In genomic region chr7:36945024-36945815, GRCm38 (mm10) we compare ENCODE assay signal across 11 mouse cellular contexts.
A peak's percentile ranks its signal among the peaks of the same experiment; 100 is the strongest.
DNase-seq lines count a peak whose midpoint lies in the region; ATAC-seq and TF ChIP-seq lines count a peak whose summit lies in the region.
"Had no signal": no experiment of that assay in that cellular context is flagged by ENCODE, and none has a peak within 500 bp of the region (broad histone marks: within the 10 kb centered on the region; RNA-seq: fewer than 3 reads in every experiment).

No protein-coding gene starts in this region.

- no peaks in the 10 kb centered on the region for H3K9me3 ChIP-seq in hindbrain, embryonic 13.5 days
- H3K9me3 ChIP-seq in hindbrain, embryonic 11.5 days (ENCODE audit: control insufficient read depth, low read length): no peaks in the 10 kb centered on the region
- no peaks in the 10 kb centered on the region for H3K9me3 ChIP-seq in embryonic facial prominence, embryonic 12.5 days
- no peaks in the 10 kb centered on the region for H3K9me3 ChIP-seq in hindbrain, embryonic 14.5 days (ENCODE audit: control insufficient read depth, low read length)
- no peaks in the 10 kb centered on the region for H3K9me3 ChIP-seq in midbrain, embryonic 14.5 days (ENCODE audit: control insufficient read depth, low read length)

- H3K4me1 ChIP-seq in hindbrain, embryonic 13.5 days (replicated peaks): peaks cover 26% of the 10 kb centered on the region
- no peaks in the 10 kb centered on the region for H3K4me1 ChIP-seq in hindbrain, embryonic 11.5 days (replicated peaks; ENCODE audit: control insufficient read depth, insufficient read depth, low read length)
- H3K4me1 ChIP-seq in embryonic facial prominence, embryonic 12.5 days: no peaks in the 10 kb centered on the region
- 0 out of 2 replicates have a peak, but pooled peaks cover 6% of the 10 kb centered on the region for H3K4me1 ChIP-seq in hindbrain, embryonic 14.5 days (replicated peaks; ENCODE audit: control insufficient read depth, insufficient read depth, low read length)
- peaks cover 18% of the 10 kb centered on the region for H3K4me1 ChIP-seq in midbrain, embryonic 14.5 days (ENCODE audit: control insufficient read depth, insufficient read depth, low read length)

- no peak overlapping the region for H3K4me3 ChIP-seq in hindbrain, embryonic 13.5 days
- H3K4me3 ChIP-seq in hindbrain, embryonic 11.5 days (ENCODE audit: low read depth, low read length): no peak overlapping the region
- no peak overlapping the region for H3K4me3 ChIP-seq in embryonic facial prominence, embryonic 12.5 days
- H3K4me3 ChIP-seq in hindbrain, embryonic 14.5 days (replicated peaks; ENCODE audit: low read length): no peak overlapping the region
- H3K4me3 ChIP-seq in midbrain, embryonic 14.5 days (replicated peaks; ENCODE audit: low read depth, low read length): no peak overlapping the region
- no peak overlapping the region for H3K4me3 ChIP-seq in gastrocnemius, adult 2 months
- H3K4me3 ChIP-seq: myocyte had no signal

- WGBS in hindbrain, embryonic 13.5 days: 62% methylated on average over 14 of the region's 14 CpGs
- 86% methylated on average over 13 of the region's 14 CpGs for WGBS in hindbrain, embryonic 11.5 days
- WGBS in embryonic facial prominence, embryonic 12.5 days: 68% methylated on average over 14 of the region's 14 CpGs
- 50% methylated on average over 14 of the region's 14 CpGs for WGBS in hindbrain, embryonic 14.5 days
- WGBS in midbrain, embryonic 14.5 days: 48% methylated on average over 14 of the region's 14 CpGs

- ATAC-seq in hindbrain, embryonic 13.5 days (ENCODE audit: low FRiP score): 0 out of 2 replicates have a peak, but pooled peaks have one; percentile 36
- ATAC-seq in hindbrain, embryonic 11.5 days (ENCODE audit: low FRiP score): no peak
- ATAC-seq in embryonic facial prominence, embryonic 12.5 days (ENCODE audit: insufficient number of reproducible peaks, insufficient read depth, low FRiP score, low TSS enrichment): 0 out of 2 replicates have a peak, but pooled peaks have one; percentile 15
- ATAC-seq in hindbrain, embryonic 14.5 days (ENCODE audit: low FRiP score): peak; percentile 61
- no peak; the same call in 1 of the 2 replicates for ATAC-seq in midbrain, embryonic 14.5 days (ENCODE audit: low FRiP score, low TSS enrichment)

- no peak overlapping the region for H3K4me2 ChIP-seq in hindbrain, embryonic 13.5 days
- H3K4me2 ChIP-seq in hindbrain, embryonic 11.5 days (replicated peaks; ENCODE audit: low read depth, low read length): no peak overlapping the region
- H3K4me2 ChIP-seq in embryonic facial prominence, embryonic 12.5 days (replicated peaks): no peak overlapping the region
- no peak overlapping the region for H3K4me2 ChIP-seq in hindbrain, embryonic 14.5 days (replicated peaks)
- H3K4me2 ChIP-seq in midbrain, embryonic 14.5 days (ENCODE audit: low read length): no peak overlapping the region

- peak overlapping the region; percentile 79 for H3K27ac ChIP-seq in hindbrain, embryonic 13.5 days
- no peak overlapping the region for H3K27ac ChIP-seq in hindbrain, embryonic 11.5 days (ENCODE audit: low read depth, low read length)
- no peak overlapping the region for H3K27ac ChIP-seq in embryonic facial prominence, embryonic 12.5 days
- H3K27ac ChIP-seq in hindbrain, embryonic 14.5 days: peak overlapping the region; percentile 47
- H3K27ac ChIP-seq in midbrain, embryonic 14.5 days (replicated peaks; ENCODE audit: low read depth, low read length): peak overlapping the region; percentile 66
- no peak overlapping the region for H3K27ac ChIP-seq in gastrocnemius, adult 2 months

- no peaks in the 10 kb centered on the region for H3K36me3 ChIP-seq in hindbrain, embryonic 13.5 days
- H3K36me3 ChIP-seq in hindbrain, embryonic 11.5 days (ENCODE audit: control insufficient read depth, insufficient read depth, low read length): no peaks in the 10 kb centered on the region
- no peaks in the 10 kb centered on the region for H3K36me3 ChIP-seq in embryonic facial prominence, embryonic 12.5 days
- H3K36me3 ChIP-seq in hindbrain, embryonic 14.5 days (replicated peaks; ENCODE audit: control insufficient read depth, insufficient read depth): no peaks in the 10 kb centered on the region
- H3K36me3 ChIP-seq in midbrain, embryonic 14.5 days (ENCODE audit: control insufficient read depth, insufficient read depth, low read length): no peaks in the 10 kb centered on the region

- intact Hi-C loops in gastrocnemius, adult 2 months (cut with DNase I): no loop called here

- H3K27me3 ChIP-seq in hindbrain, embryonic 13.5 days: no peaks in the 10 kb centered on the region
- H3K27me3 ChIP-seq in hindbrain, embryonic 11.5 days (ENCODE audit: control insufficient read depth, insufficient read depth, low read length): no peaks in the 10 kb centered on the region
- 0 out of 2 replicates have a peak, but pooled peaks cover 3% of the 10 kb centered on the region for H3K27me3 ChIP-seq in embryonic facial prominence, embryonic 12.5 days
- H3K27me3 ChIP-seq in hindbrain, embryonic 14.5 days (ENCODE audit: control insufficient read depth, insufficient read depth, low read length): no peaks in the 10 kb centered on the region
- no peaks in the 10 kb centered on the region for H3K27me3 ChIP-seq in midbrain, embryonic 14.5 days (ENCODE audit: control insufficient read depth, insufficient read depth, low read length)

- DNase-seq in hindbrain, embryonic 11.5 days (ENCODE audit: low spot score): no peak
- DNase-seq in hindbrain, embryonic 14.5 days (ENCODE audit: low spot score): no peak
- peak; percentile 46 for DNase-seq in midbrain, embryonic 14.5 days
- DNase-seq in gastrocnemius, adult 2 months: no peak
- DNase-seq in ovary, adult 18-20 months (ENCODE audit: low spot score): no peak
- no peak for DNase-seq in layer of hippocampus, postnatal 36 days
- DNase-seq: kidney, postnatal 4 days; lung, postnatal 10 days had no signal

- H3K9ac ChIP-seq in hindbrain, embryonic 13.5 days: no peak overlapping the region
- H3K9ac ChIP-seq in hindbrain, embryonic 11.5 days (ENCODE audit: low read depth, low read length): no peak overlapping the region
- no peak overlapping the region for H3K9ac ChIP-seq in embryonic facial prominence, embryonic 12.5 days
- H3K9ac ChIP-seq in hindbrain, embryonic 14.5 days: no peak overlapping the region
- H3K9ac ChIP-seq in midbrain, embryonic 14.5 days (replicated peaks; ENCODE audit: low read length): no peak overlapping the region

- TF ChIP-seq CTCF in gastrocnemius, adult 2 months (IDR thresholded peaks at IDR 0.05): no peak

Comparison
In these comparisons a context has a peak if more than half of its experiments do, and no peak if none do; other contexts are left out.
1. ATAC-seq: peak in hindbrain, embryonic 13.5 days (single experiment), embryonic facial prominence, embryonic 12.5 days (single experiment) and hindbrain, embryonic 14.5 days (single experiment); none in hindbrain, embryonic 11.5 days (single experiment) and midbrain, embryonic 14.5 days (single experiment).
2. H3K27ac ChIP-seq: peak in hindbrain, embryonic 13.5 days (single experiment), hindbrain, embryonic 14.5 days (single experiment) and midbrain, embryonic 14.5 days (single experiment); none in hindbrain, embryonic 11.5 days (single experiment), embryonic facial prominence, embryonic 12.5 days (single experiment) and gastrocnemius, adult 2 months (single experiment).